Mouse (Mus musculus): ENCODE data around the gene Kmt5b.

- no peak for TF ChIP-seq CTCF (IDR thresholded peaks at IDR 0.05; ENCODE audit: borderline replicate concordance, insufficient read depth, low read length)
- TF ChIP-seq POLR2A (IDR thresholded peaks at IDR 0.05; ENCODE audit: low read depth, low read length) = no peak
Measured at GRCm38 (mm10) chr19:3849251-3849650, 82.0 kb downstream of the Kmt5b start.
